Mouse (Mus musculus) spleen, postnatal 4 days (tissue): ENCODE data around the gene Hadhb.

ENCODE experiments used
- DNase-seq, 2 experiments: peaks; one replicate each; pipeline ENCODE4 v3.0.0; 2022; ENCODE audit warnings: low spot score in 2 of 2

The Hadhb gene

DNA sequence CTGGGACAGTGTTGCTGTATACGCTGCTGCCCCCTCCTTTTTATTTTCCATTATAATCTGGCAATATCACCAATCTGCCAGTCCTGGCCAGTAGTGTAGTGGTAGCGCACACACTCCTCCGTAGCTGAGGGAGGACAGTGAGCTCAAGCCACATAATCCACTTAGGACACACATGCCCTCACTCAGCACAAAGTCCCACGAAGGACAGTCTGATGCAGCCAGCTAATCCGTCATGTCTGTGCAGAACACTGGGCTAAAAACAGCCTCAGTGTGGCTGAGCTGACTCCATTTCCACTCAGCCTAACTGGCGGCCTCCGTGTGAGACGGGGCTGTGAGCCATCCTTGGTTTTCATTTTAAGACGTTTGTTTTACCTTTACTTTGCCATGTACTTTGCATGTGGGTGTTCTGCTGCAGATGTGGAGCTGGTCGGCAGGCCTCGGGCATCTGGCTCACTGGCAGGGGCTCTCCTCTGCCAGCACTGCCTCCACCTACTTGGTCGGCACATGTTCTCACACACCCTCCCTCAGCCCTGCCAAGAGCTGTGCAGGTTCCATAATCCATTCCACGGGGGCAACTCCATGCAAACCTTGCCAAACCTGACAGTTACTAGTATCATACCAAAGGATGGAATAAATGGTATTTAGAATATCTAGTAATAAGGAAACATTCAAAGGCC, 27.0 kb upstream of the Hadhb start:
- no peak for DNase-seq

GRCm38 (mm10) chr5:30128680-30129079, 26.4 kb upstream of the Hadhb start:
- DNase-seq, result no peak

DNA sequence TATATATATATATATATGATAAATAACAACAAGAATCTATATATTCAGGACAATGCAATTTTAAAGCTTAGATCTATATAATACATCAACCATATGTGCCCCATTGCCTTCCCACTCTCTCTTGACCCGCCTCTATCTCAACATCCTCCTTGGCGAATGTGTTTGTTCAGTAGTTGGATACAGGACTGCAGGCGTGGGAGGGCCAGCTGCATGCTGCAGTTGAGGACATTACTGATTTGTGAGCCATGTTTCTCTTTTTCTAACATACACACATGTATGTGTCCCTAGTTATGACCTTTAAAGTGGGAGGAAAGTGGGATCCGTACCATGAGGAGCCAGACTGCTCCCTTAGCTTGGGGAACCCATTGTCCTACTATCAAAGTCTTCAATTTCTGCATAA, 23.8 kb upstream of the Hadhb start:
- no peak for DNase-seq

DNA sequence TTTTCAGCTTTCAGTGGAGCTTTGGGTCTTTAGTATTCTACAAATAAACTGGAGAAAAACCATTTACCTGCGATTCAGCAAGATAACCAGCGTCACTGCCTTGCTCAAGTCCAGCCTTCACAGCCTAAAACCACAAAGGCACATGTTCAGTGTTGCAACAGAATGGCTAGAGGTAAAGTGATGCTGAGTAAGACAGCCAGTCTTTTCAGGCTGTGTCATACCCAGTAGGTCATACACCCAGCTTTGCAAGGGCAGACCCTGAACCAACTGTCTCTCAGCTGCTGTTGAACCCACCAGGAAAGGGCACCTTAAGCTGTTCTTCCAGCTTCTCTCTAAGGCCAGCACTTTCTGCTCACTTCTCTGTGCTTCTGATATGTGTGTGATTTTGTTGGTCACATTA, 22.9 kb upstream of the Hadhb start:
- DNase-seq, result no peak

DNA sequence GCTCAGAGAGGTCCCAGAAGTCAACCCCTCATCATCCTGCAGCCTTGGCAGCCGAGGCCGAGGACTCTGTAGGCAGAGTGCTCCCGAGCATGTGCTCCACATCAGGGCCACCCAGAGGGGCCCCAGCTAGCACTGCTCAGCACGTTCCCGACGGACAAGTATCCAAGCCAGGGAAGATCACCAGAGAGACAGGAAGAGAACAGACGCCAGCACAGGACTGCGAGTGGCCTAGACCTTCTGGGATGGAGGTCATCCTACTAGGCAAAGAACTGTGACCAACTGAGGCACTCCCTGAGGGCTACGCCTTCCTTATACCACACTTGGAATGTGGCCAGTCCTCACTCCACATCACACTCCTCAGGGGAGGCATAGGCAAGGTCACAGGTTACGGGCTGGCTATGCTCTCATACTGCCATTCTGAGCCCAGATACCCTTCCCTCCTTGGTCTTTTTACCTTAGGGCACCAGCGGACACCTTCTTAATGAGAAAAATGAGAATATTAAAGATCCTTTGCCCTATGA, 19.3 kb upstream of the Hadhb start:
- DNase-seq, result no peak

DNA sequence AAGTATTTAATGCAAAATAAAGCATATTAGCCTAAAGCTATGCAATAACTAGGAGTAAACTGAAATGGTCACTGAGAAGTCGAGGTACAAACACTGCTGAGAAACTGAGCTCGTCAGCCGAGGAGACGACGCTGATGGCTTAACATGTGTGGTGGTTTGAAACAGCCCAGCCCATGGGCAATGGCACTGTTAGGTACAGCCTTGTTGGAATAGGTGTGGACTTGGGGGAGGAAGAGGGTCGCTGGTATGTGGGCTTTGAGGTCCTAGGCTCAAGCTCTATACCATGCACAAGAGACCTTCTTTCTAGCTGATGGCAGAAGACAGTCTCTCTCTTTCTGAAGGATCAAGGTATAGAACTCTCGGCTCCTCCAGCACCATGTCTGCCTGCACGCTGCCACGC, 17.8 kb upstream of the Hadhb start:
- no peak for DNase-seq

DNA sequence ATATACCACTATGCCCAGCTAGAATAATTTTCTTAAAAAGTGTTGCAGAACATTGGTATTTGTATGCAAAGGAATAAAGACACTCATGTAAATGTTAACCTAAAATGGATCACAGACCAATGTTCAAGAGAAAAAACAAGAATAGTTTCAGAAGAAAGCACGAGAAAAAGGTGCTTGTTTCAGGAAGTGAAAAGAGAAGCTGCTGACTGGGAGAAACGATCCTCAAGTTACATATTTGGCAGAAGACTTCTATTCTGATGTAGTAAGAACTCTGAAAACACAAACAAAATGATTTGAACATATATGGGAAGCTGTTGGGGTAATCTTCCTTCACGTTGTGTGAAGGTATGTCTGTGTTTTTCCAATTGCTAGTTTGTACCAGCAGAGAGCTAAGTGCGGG, 16.9 kb upstream of the Hadhb start:
- no peak for DNase-seq

DNA sequence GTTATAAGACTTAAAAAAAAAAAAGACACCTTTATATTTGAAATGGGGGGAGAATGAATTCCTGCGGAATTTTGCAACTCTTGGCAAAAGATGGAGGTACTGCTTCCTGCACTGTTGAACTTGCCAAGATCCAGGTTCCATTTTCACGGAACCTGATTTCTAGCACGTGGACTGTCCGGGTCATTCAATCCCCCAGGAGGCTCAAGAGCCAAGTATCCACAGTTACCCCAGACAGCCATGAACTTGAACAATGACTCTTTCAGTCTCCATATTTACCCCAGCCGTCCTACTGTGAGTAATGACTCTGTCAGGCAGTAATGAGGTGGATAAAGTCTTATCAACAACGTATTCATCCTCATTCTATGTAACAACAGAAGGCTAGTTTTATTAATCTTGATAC, 8.5 kb upstream of the Hadhb start:
- no peak for DNase-seq

- DNase-seq, result no peak
Measured at GRCm38 (mm10) chr5:30148133-30148920, 6.7 kb upstream of the Hadhb start.

- DNase-seq, result no peak
Measured at GRCm38 (mm10) chr5:30152007-30152406, 3.0 kb upstream of the Hadhb start.

GRCm38 (mm10) chr5:30152413-30152812, 2.6 kb upstream of the Hadhb start:
- no peak for DNase-seq

DNA sequence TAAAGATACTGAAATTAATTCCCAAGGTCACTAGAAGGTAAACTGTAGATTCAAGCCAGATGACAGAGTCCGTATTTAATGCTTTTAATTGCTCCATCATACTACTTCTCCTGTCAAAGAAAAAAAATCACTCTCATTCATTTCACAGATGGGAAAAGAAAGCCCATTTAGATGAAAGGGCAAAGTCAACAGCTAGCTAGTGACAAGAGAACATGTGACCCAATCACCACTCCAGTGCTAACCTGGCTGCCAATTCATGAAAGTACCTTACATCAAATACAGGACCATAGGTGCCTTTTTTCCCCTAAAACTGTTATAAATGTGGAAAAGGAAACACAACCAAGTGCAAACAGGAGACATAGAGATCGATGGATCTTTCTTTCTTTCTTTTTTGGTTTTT, 1.8 kb upstream of the Hadhb start:
- DNase-seq, result no peak

DNA sequence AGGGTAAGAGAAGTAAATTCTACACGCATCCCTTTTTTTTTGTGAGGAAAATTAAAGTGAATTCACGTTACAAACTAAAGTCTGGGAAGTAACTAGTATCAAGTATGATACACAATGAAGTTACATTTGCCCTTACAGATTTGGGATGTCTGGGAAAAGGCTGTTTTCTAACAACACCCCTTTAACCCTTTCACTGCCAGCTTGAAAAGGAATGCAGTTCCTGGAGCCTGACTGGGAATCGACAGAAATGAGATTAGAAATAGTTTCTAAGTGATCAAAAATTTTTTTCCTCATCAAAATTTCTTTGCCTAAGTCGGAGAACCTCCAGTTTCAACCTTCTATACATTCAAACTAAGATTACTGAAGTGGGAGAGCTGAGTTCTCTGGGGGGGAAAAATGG, 1.0 kb upstream of the Hadhb start:
- no peak for DNase-seq

DNA sequence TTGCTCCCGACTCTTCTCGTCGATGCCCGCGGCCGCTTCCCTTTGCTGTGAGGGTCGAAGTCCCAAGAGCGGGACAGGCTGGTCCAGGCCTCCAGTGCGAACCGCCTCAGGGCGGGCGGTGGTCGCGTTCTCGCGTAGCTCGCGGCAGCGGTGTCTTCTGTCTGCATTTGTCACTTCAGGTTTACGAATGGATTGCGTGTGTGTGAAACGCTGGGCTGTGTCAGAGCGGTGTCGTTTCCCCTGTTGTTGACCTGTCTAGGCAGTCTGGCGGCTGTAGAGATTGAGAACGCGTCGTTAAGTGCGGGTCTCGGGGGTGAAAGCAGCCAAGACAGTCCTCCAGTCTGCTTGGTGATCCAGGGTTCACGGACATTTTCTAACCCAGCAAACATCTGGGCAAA, 346 bp downstream of the Hadhb start:
- DNase-seq, result no peak

DNA sequence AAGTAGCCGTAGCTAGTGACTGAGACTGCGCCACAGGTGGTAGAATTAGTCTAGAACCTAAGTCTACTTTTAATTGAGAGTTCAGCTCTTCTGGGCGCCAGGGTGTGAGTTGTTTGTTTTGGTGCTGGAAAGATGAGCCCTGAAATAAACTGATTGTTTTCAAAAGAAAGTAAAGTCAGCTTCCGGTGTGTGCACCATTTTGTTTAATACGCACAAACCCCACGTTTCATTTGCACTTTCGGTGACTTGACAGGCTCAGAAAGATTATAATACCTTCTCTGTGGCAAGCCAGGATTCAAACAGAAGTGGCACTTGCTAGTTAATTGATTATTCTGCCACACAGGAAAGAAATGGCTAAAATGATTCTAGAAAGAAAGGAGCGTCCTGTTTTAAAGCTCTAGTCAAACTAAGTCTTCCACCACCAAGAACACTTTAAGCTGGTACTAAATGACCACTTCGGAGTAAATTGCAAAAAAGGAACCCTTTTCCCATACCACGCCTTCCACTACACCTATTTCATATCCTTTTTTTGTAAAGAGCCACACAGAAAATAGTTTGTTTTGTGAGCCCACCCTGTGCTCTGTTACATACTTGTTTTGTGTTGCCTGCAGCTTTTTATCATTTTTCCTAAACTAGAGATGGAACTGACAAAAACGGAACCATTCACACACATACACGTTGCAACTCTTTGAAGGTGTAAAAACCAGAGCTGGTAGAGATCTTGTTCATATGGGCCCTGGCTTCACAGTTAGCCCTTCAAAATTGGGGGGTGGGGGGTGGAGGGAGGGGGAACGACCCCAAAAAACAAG, 977 bp downstream of the Hadhb start:
- DNase-seq, result no peak

- no peak for DNase-seq
Measured at GRCm38 (mm10) chr5:30159601-30160000, 4.6 kb downstream of the Hadhb start.

DNA sequence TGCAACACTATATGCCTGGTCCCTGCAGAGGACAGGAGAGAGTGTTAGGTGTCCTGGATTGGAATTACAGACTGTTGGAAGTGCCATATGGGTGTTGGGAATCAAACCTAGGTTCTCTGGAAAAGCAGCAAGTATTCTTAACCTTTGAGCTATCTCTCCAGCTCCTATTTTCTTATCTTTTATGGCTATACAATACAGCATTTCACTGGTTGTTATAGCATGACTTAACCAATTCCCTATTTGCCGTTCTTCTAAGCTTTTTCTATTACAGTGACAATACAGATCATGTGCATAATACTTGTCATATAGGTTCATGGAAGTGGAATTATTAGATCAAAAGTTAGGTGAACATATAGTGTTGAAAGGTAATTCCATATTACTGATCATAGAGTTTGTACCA, 6.8 kb downstream of the Hadhb start:
- DNase-seq, result no peak

- no peak for DNase-seq
Measured at GRCm38 (mm10) chr5:30162339-30162738, 7.3 kb downstream of the Hadhb start.

GRCm38 (mm10) chr5:30165234-30165946, 10.3 kb downstream of the Hadhb start:
- no peak for DNase-seq

- DNase-seq, result no peak
Measured at GRCm38 (mm10) chr5:30170303-30170940, 15.4 kb downstream of the Hadhb start.

DNA sequence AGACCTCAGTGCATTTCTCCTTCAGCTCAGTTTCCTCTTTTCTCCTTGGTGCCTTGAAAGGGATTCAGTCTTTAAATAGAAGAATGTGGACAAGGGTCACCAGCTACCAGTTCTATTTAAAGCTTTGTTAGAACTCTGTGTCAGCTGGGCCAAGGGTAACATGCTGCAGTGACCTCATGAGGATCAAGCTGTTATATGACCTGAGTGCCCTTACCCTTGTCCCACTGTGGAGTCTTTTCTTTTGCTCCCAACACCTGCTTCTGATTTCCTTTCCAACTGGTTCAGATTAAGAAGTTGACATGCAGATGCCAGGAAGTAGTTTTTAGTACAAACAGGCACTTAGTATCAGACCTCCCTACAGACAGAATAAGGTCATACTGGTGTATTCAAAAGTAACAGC, 17.1 kb downstream of the Hadhb start:
- DNase-seq, result no peak
